Mouse (Mus musculus) MEL (cell line): ENCODE results near the gene Med27. TPM values are rescaled to one million over a fixed set of nuclear protein-coding genes. Genes with fewer than 3 reads are reported as not detected.

Source experiments
- DNase-seq: peaks from one replicate; pipeline ENCODE4 v3.0.0; 2011; ENCODE audit warnings: low read depth, low spot score
- H3K27ac ChIP-seq: 2 replicates; pipeline ENCODE4 v1.5.1; 2012; ENCODE audit warnings: low read depth, mild to moderate bottlenecking, control low read depth, low read length, moderate library complexity; ENCODE audit not compliant: control insufficient read depth
- H3K27me3 ChIP-seq, 2 experiments: fragments of 150-350 bp in 1 of 2; sonication (generic) in 1 of 2; 2 replicates each; pipeline ENCODE4 v1.6.1; 2012; ENCODE audit warnings: low read length in 2 of 2, mild to moderate bottlenecking in 2 of 2, improper control_type of control experiment in 1 of 2, moderate library complexity in 1 of 2; ENCODE audit not compliant: insufficient read depth in 2 of 2, control insufficient read depth in 1 of 2
- H3K36me3 ChIP-seq, 2 experiments: 2 replicates each; pipeline ENCODE4 v1.6.1; 2012 to 2014; ENCODE audit warnings: low read length in 2 of 2, improper control_type of control experiment in 1 of 2, inconsistent platforms in 1 of 2, mild to moderate bottlenecking in 1 of 2; ENCODE audit not compliant: insufficient read depth in 2 of 2, control insufficient read depth in 1 of 2
- H3K4me1 ChIP-seq, 2 experiments: fragments of 150-350 bp in 1 of 2; sonication (generic) in 1 of 2; 2 replicates each; pipeline ENCODE4 v1.6.1; 2012; ENCODE audit warnings: low read length in 2 of 2, improper control_type of control experiment in 1 of 2, mild to moderate bottlenecking in 1 of 2; ENCODE audit not compliant: insufficient read depth in 2 of 2, control insufficient read depth in 1 of 2
- H3K4me3 ChIP-seq, 2 experiments: fragments of 150-350 bp in 1 of 2; sonication (generic) in 1 of 2; 2 replicates each; pipeline ENCODE4 v1.5.1; 2012; ENCODE audit warnings: low read depth in 2 of 2, low read length in 2 of 2, mild to moderate bottlenecking in 2 of 2, moderate library complexity in 2 of 2, control low read depth in 1 of 2, improper control_type of control experiment in 1 of 2; ENCODE audit not compliant: control insufficient read depth in 1 of 2, insufficient read depth in 1 of 2
- H3K79me2 ChIP-seq: 2 replicates; pipeline ENCODE4 v1.6.1; 2012; ENCODE audit warnings: mild to moderate bottlenecking, low read length, moderate library complexity; ENCODE audit not compliant: control insufficient read depth, poor library complexity, insufficient read depth
- H3K9ac ChIP-seq: 2 replicates; pipeline ENCODE4 v1.6.1; 2012; ENCODE audit warnings: low read depth, mild to moderate bottlenecking, control low read depth, low read length, moderate library complexity; ENCODE audit not compliant: control insufficient read depth, poor library complexity, severe bottlenecking
- H3K9me3 ChIP-seq: fragments of 150-350 bp; sonication (generic); replicated peaks from 2 replicates; pipeline ENCODE4 v1.6.1; 2012; ENCODE audit warnings: mild to moderate bottlenecking, low read length, improper control_type of control experiment, moderate library complexity; ENCODE audit not compliant: insufficient read depth
- CHD1 ChIP-seq: IDR thresholded peaks from 2 replicates; pipeline ENCODE4 v1.6.1; 2012; ENCODE audit warnings: low read depth, mild to moderate bottlenecking, inconsistent platforms, low read length, improper control_type of control experiment
- CTCF ChIP-seq, 3 experiments: IDR thresholded peaks in 2 of 3; conservative IDR thresholded peaks in 1 of 3; 2 replicates each; pipeline ENCODE4 v1.5.1; 2011 to 2012; ENCODE audit warnings: low read length in 3 of 3, low read depth in 2 of 3, mild to moderate bottlenecking in 2 of 3, improper control_type of control experiment in 1 of 3, inconsistent platforms in 1 of 3, mixed read lengths in 1 of 3, moderate library complexity in 1 of 3; ENCODE audit not compliant: control insufficient read depth in 1 of 3, insufficient read depth in 1 of 3, poor library complexity in 1 of 3, severe bottlenecking in 1 of 3
- E2F4 ChIP-seq: IDR thresholded peaks from 2 replicates; pipeline ENCODE4 v1.6.1; 2011; ENCODE audit warnings: low read depth, low read length, improper control_type of control experiment, borderline replicate concordance
- ELF1 ChIP-seq: IDR thresholded peaks from 2 replicates; pipeline ENCODE4 v1.6.1; 2014; ENCODE audit warnings: low read depth, mild to moderate bottlenecking, inconsistent platforms, low read length, improper control_type of control experiment, moderate library complexity
- GATA1 ChIP-seq: IDR thresholded peaks from 2 replicates; pipeline ENCODE4 v1.6.1; 2011; ENCODE audit warnings: low read depth, low read length, improper control_type of control experiment
- JUND ChIP-seq: IDR thresholded peaks from 2 replicates; pipeline ENCODE4 v1.6.1; 2011; ENCODE audit warnings: low read depth, mild to moderate bottlenecking, improper control_type of control experiment, low read length
- KAT2A ChIP-seq: conservative IDR thresholded peaks from 2 replicates; pipeline ENCODE4 v1.6.1; 2012; ENCODE audit warnings: low read depth, low read length, improper control_type of control experiment, inconsistent platforms
- MAFK ChIP-seq: IDR thresholded peaks from 2 replicates; pipeline ENCODE4 v1.6.1; 2011; ENCODE audit warnings: low read depth, mild to moderate bottlenecking, low read length, improper control_type of control experiment, borderline replicate concordance
- MAX ChIP-seq: IDR thresholded peaks from 2 replicates; pipeline ENCODE4 v1.6.1; 2011; ENCODE audit warnings: low read length, improper control_type of control experiment
- MAZ ChIP-seq: IDR thresholded peaks from 2 replicates; pipeline ENCODE4 v1.6.1; 2012; ENCODE audit warnings: low read depth, mild to moderate bottlenecking, inconsistent platforms, low read length, improper control_type of control experiment
- MXI1 ChIP-seq: IDR thresholded peaks from 2 replicates; pipeline ENCODE4 v1.6.1; 2011; ENCODE audit warnings: mild to moderate bottlenecking, low read depth, low read length, improper control_type of control experiment
- MYC ChIP-seq: IDR thresholded peaks from 2 replicates; pipeline ENCODE4 v1.6.1; 2011; ENCODE audit warnings: low read depth, mild to moderate bottlenecking, low read length, improper control_type of control experiment, moderate library complexity
- NRF1 ChIP-seq: IDR thresholded peaks from 2 replicates; pipeline ENCODE4 v1.6.1; 2014; ENCODE audit warnings: low read depth, mild to moderate bottlenecking, inconsistent platforms, low read length, improper control_type of control experiment, moderate library complexity; ENCODE audit not compliant: poor library complexity, insufficient read depth, severe bottlenecking
- POLR2A ChIP-seq, 2 experiments: IDR thresholded peaks; 2 replicates each; pipeline ENCODE4 v1.6.1; 2011 to 2012; ENCODE audit warnings: low read length in 2 of 2, mild to moderate bottlenecking in 2 of 2, control low read depth in 1 of 2, improper control_type of control experiment in 1 of 2, low read depth in 1 of 2, moderate library complexity in 1 of 2; ENCODE audit not compliant: control insufficient read depth in 1 of 2, insufficient read depth in 1 of 2, poor library complexity in 1 of 2
- POLR2AphosphoS2 ChIP-seq: IDR thresholded peaks from 2 replicates; pipeline ENCODE4 v1.6.1; 2011; ENCODE audit warnings: low read length, improper control_type of control experiment
- POLR2AphosphoS5 ChIP-seq: IDR thresholded peaks from 2 replicates; pipeline ENCODE4 v1.6.1; 2012; ENCODE audit warnings: low read depth, borderline replicate concordance, mild to moderate bottlenecking, inconsistent platforms, low read length, moderate library complexity, mixed read lengths
- RCOR1 ChIP-seq: IDR thresholded peaks from 2 replicates; pipeline ENCODE4 v1.6.1; 2012; ENCODE audit warnings: low read depth, mild to moderate bottlenecking, inconsistent platforms, low read length, improper control_type of control experiment
- SMC3 ChIP-seq: IDR thresholded peaks from 2 replicates; pipeline ENCODE4 v1.6.1; 2011; ENCODE audit warnings: low read depth, low read length, improper control_type of control experiment
- TAL1 ChIP-seq: IDR thresholded peaks from 2 replicates; pipeline ENCODE4 v1.6.1; 2012; ENCODE audit warnings: mild to moderate bottlenecking, inconsistent platforms, low read length, moderate library complexity, mixed read lengths
- TCF12 ChIP-seq: IDR thresholded peaks from 2 replicates; pipeline ENCODE4 v1.6.1; 2014; ENCODE audit warnings: low read depth, mild to moderate bottlenecking, inconsistent platforms, low read length, improper control_type of control experiment, moderate library complexity
- USF2 ChIP-seq, 2 experiments: IDR thresholded peaks; 2 replicates each; pipeline ENCODE4 v1.6.1; 2011 to 2012; ENCODE audit warnings: improper control_type of control experiment in 2 of 2, low read length in 2 of 2, borderline replicate concordance in 1 of 2, inconsistent platforms in 1 of 2, low read depth in 1 of 2, mild to moderate bottlenecking in 1 of 2; ENCODE audit not compliant: insufficient read depth in 1 of 2
- ZC3H11A ChIP-seq: IDR thresholded peaks from 2 replicates; pipeline ENCODE4 v1.6.1; 2012; ENCODE audit warnings: low read depth, mild to moderate bottlenecking, inconsistent platforms, low read length, improper control_type of control experiment
- ZKSCAN1 ChIP-seq: IDR thresholded peaks from 2 replicates; pipeline ENCODE4 v1.6.1; 2012; ENCODE audit warnings: low read depth, mild to moderate bottlenecking, inconsistent platforms, low read length, improper control_type of control experiment, moderate library complexity
- ZMIZ1 ChIP-seq: IDR thresholded peaks from 2 replicates; pipeline ENCODE4 v1.6.1; 2012; ENCODE audit warnings: low read depth, mild to moderate bottlenecking, inconsistent platforms, low read length, improper control_type of control experiment, moderate library complexity
- ZNF384 ChIP-seq: IDR thresholded peaks from 2 replicates; pipeline ENCODE4 v1.6.1; 2012; ENCODE audit warnings: low read depth, mild to moderate bottlenecking, inconsistent platforms, low read length, improper control_type of control experiment
- polyA plus RNA-seq, 2 experiments: library from polyadenylated mRNA; stranded (reverse) in 1 of 2; unstranded in 1 of 2; fragments of >175 nt in 1 of 2; fragments of >200 nt in 1 of 2; gene quantifications; 2 replicates each; pipeline versions ENCODE4 v1.2.1 to v1.2.4; 2012; ENCODE audit warnings: low replicate concordance in 2 of 2, low read depth in 1 of 2; ENCODE audit not compliant: insufficient read length in 2 of 2, insufficient read depth in 1 of 2, missing spikeins in 1 of 2
- total RNA-seq: library from RNA; depleted of rRNA; stranded (reverse); fragments of 300-350 nt; gene quantifications from 2 replicates; pipeline ENCODE4 v1.2.3, GENCODE M21; 2012

Med27 gene
- total and polyA plus RNA-seq, 3 experiments, result 46.3 to 46.9 TPM; not detected in 1

GRCm38 (mm10) chr2:29506411-29506810, 159.8 kb downstream of the Med27 start:
- H3K36me3 ChIP-seq, result no peaks in the 10 kb centered on the region

GRCm38 (mm10) chr2:29513131-29513530, 166.5 kb downstream of the Med27 start:
- no peak overlapping the region for H3K9ac ChIP-seq
- H3K79me2 ChIP-seq, result no peaks in the 10 kb centered on the region
- DNase-seq, result no peak
- no peak overlapping the region for H3K27ac ChIP-seq
- H3K4me3 ChIP-seq, result no peak overlapping the region
- TF ChIP-seq GATA1 (no peak), CTCF (IDR thresholded peaks at IDR 0.05 in 2 of 3, conservative IDR thresholded peaks at IDR 0.05 in 1 of 3; ENCODE audit: control insufficient read depth in 1 of 3, insufficient read depth in 1 of 3, low read depth in 2 of 3, low read length in 3 of 3, poor library complexity in 1 of 3, severe bottlenecking in 1 of 3) (no peak), ZC3H11A (no peak), MXI1 (no peak), POLR2A (IDR thresholded peaks at IDR 0.05; ENCODE audit: control insufficient read depth in 1 of 2, insufficient read depth in 1 of 2, low read depth in 1 of 2, low read length in 2 of 2, poor library complexity in 1 of 2) (no peak), NRF1 (no peak), USF2 (IDR thresholded peaks at IDR 0.05; ENCODE audit: borderline replicate concordance in 1 of 2, insufficient read depth in 1 of 2, low read depth in 1 of 2, low read length in 2 of 2) (no peak), MAX (no peak), TAL1 (no peak), E2F4 (no peak), POLR2AphosphoS2 (no peak), ELF1 (no peak), TCF12 (no peak), SMC3 (no peak), ZNF384 (no peak)
- no peaks in the 10 kb centered on the region for H3K27me3 ChIP-seq
- H3K9me3 ChIP-seq, result no peaks in the 10 kb centered on the region
- H3K36me3 ChIP-seq, result no peaks in the 10 kb centered on the region
- no peaks in the 10 kb centered on the region for H3K4me1 ChIP-seq

More at GRCm38 (mm10) chr2:29506411-29506810, 159.8 kb downstream of the Med27 start:
- Histone ChIP-seq H3K79me2 (no peaks in the 10 kb centered on the region), H3K9ac (no peak overlapping the region), H3K27ac (no peak overlapping the region), H3K27me3 (no peaks in the 10 kb centered on the region), H3K4me3 (no peak overlapping the region), H3K4me1 (no peaks in the 10 kb centered on the region), H3K9me3 (no peaks in the 10 kb centered on the region)
- no peak for DNase-seq
- TF ChIP-seq RCOR1 (no peak), ZC3H11A (no peak), TCF12 (no peak), POLR2AphosphoS2 (no peak), ZKSCAN1 (no peak), MAFK (no peak), MAZ (no peak), POLR2AphosphoS5 (no peak), KAT2A (no peak), MXI1 (no peak), SMC3 (no peak), MYC (no peak), E2F4 (no peak), ZMIZ1 (no peak), JUND (no peak), CHD1 (no peak)
- TF ChIP-seq, all 39 proteins: peak for 0
